Mouse (Mus musculus) forebrain, embryonic 11.5 days (tissue): ENCODE data around the gene Clhc1. TPM values are rescaled to one million over a fixed set of nuclear protein-coding genes. Genes with fewer than 3 reads are reported as not detected.
"Not testable (repeated sequence)": the region's sequence is repeated elsewhere in the genome, so short reads cannot be mapped to it uniquely, and the experiment has no call there.

Experiments
- ATAC-seq: fragments of 200-750 bp; cut with Nextera tagmentation; replicated peaks from 2 replicates; pipeline ENCODE4 v1.8.0; 2017; ENCODE audit warnings: moderate TSS enrichment; ENCODE audit not compliant: low FRiP score
- DNase-seq: peaks from one replicate; pipeline ENCODE4 v3.0.0-alpha.2; 2017; ENCODE audit warnings: low spot score
- H3K27ac ChIP-seq: fragments of 300-500 bp; sonication (generic); 2 replicates; pipeline ENCODE4 v1.5.1; 2014; ENCODE audit warnings: low read depth, low read length
- H3K27me3 ChIP-seq: fragments of 300-500 bp; sonication (generic); 2 replicates; pipeline ENCODE4 v1.6.1; 2014; ENCODE audit warnings: mild to moderate bottlenecking, low read length, mixed read lengths; ENCODE audit not compliant: control insufficient read depth, insufficient read depth
- H3K36me3 ChIP-seq: fragments of 300-500 bp; sonication (generic); 2 replicates; pipeline ENCODE4 v1.6.1; 2014; ENCODE audit warnings: mild to moderate bottlenecking, low read length, moderate library complexity, mixed read lengths; ENCODE audit not compliant: control insufficient read depth, insufficient read depth
- H3K4me1 ChIP-seq: fragments of 300-500 bp; sonication (generic); replicated peaks from 2 replicates; pipeline ENCODE4 v1.6.1; 2014; ENCODE audit warnings: low read length, mixed read lengths; ENCODE audit not compliant: control insufficient read depth, insufficient read depth
- H3K4me2 ChIP-seq: fragments of 300-500 bp; sonication (generic); 2 replicates; pipeline ENCODE4 v1.6.1; 2014; ENCODE audit warnings: low read depth, mild to moderate bottlenecking, low read length, moderate library complexity, mixed read lengths; ENCODE audit not compliant: severe bottlenecking
- H3K4me3 ChIP-seq: fragments of 300-500 bp; sonication (generic); 2 replicates; pipeline ENCODE4 v1.5.1; 2014; ENCODE audit warnings: low read depth, low read length
- H3K9ac ChIP-seq: fragments of 300-500 bp; sonication (generic); 2 replicates; pipeline ENCODE4 v1.6.1; 2014; ENCODE audit warnings: low read length
- H3K9me3 ChIP-seq: fragments of 300-500 bp; sonication (generic); 2 replicates; pipeline ENCODE4 v1.6.1; 2016; ENCODE audit warnings: low read length, mixed read lengths; ENCODE audit not compliant: control insufficient read depth
- WGBS: fragments of 180-500 bp; shearing (Covaris S2); extraction: QIAGEN DNeasy Blood & Tissue Kit; methylation state at CpG from one replicate; pipeline ENCODE4 v1.1.7; 2014; 5-methylcytosine and 5-hydroxymethylcytosine counted together
- polyA plus RNA-seq: library from polyadenylated mRNA; unstranded; fragments of >200 nt; fragmentation: Nextera tagmentation; extraction: Ambion mirVana; gene quantifications from 2 replicates; pipeline ENCODE4 v1.2.1, GENCODE M21; 2014

Gene Clhc1
- polyA plus RNA-seq, 1 experiment from 2014 or later: 0.20 TPM

DNA sequence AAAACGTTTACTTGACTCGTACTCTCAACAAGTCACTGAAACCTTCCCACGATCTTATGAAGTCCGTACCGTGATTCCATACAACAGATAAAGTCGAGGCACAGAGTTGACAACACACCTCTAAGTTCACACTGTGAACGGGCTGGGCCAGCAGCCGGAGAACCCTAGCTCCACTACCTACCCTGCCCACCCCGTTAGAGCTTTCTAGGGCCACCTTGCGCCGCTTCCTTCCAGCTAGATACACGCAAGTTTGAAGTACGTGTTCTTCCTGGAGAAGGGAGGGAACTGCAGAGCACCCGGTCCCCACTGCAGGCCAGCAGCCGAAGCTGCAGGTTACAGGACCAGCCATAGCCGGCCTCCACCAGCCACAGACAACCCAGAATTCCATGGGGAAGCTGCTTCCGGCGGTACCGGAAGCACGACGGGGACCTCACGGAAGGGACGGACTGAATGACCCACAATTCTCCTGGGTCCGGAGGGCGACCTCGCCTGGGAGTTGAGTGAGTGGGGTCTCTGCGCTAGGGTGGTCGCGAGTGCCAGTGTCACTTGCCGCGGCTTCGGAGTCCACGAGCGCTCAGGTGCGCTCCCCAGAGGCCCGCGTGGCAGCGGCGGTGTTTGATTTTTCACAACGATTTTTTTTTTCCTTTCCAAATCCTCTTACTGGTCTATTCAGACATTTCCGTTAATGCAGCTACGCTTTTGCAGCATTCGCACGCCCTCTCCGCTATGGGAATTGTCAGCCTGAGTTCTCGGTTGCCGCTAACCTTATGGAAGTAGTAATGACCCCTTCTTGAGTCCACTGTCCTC, 21.6 kb upstream of the Clhc1 start, which contains the start of gene Mtif2:
Gene Mtif2, plus strand, starts transcription at position 421 of the 807 bp plus-strand sequence.
- WGBS: 2% methylated on average over 47 of the region's 47 CpGs
- peak within 1 kb of the TSS; percentile 86 for H3K9ac ChIP-seq

DNA sequence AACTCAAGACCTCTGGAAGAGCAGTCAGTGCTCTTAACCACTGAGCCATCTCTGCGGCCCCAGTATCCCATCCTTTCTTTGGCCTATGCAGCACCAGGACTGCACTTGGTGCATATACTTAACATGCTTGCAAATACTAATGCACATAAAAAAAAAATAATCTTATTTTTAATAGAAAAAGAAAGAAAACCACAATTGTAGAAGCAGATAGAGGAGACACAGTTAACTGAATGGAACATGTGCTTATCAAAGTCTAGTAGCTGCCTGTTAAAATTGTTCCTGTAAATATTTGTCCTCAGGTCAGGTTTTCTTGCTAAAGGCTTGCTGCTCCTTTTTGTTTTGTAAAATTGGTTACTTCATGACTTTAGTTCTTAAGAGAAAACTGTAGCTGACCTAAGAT, 9.5 kb upstream of the Clhc1 start:
- no peaks in the 10 kb centered on the region for H3K9me3 ChIP-seq
- no peak for ATAC-seq
- H3K36me3 ChIP-seq: peaks cover 8% of the 10 kb centered on the region; the same call in 1 of the 2 replicates

More for the DNA sequence above, 21.6 kb upstream of the Clhc1 start, which contains the start of gene Mtif2:
- peak within 1 kb of the TSS; percentile 79 for H3K4me2 ChIP-seq
- H3K36me3 ChIP-seq: no peaks in the 10 kb centered on the region; the same call in 1 of the 2 replicates
- H3K9me3 ChIP-seq: no peaks in the 10 kb centered on the region
- ATAC-seq: peak; percentile 96
- peak; percentile 90 for DNase-seq
- no peaks in the 10 kb centered on the region for H3K27me3 ChIP-seq
- 0 out of 2 replicates have a peak, but pooled peaks cover 2% of the 10 kb centered on the region for H3K4me1 ChIP-seq
- H3K27ac ChIP-seq: peak within 1 kb of the TSS; percentile 66
- peak within 1 kb of the TSS; percentile 68 for H3K4me3 ChIP-seq

DNA sequence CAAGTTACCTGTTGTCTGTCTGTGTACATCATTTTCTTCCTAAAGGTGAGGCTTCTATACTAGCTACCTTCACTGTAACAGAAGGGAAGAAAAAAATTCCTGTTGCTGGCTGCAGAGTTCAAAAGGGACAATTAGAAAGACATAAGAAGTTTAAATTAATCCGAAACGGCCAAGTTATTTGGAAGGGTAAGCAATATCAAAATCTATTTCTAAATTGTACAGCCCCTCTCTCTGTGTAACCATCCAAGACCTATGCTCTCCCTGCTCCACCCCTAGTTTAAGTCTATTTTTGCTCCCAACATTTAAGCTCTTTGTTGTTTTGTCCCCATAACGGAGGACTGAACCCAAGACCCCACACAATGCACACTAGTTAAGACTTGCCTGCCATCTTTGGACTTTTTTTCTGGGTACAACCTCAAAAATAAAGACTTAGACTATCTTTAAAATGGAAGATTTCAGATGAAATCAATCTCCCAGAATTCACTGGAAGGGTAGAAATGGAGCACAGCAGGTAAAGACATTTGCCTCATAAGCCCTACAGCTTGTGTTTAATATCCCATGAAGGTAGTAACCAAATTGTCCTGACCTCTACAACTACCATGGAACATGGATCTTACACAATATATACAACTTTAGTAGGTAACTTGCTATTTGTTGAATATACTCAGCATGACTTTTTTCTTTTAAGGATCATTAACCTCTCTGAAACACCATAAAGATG, 3.4 kb upstream of the Clhc1 start:
- 81% methylated on average over 3 of the region's 3 CpGs for WGBS
- no peak for DNase-seq
- no peak for ATAC-seq
- Histone ChIP-seq H3K27me3 (no peaks in the 10 kb centered on the region), H3K4me1 (peaks cover 3% of the 10 kb centered on the region; the same call in 1 of the 2 replicates), H3K4me2 (no peak overlapping the region), H3K4me3 (no peak overlapping the region), H3K9ac (no peak overlapping the region), H3K27ac (no peak overlapping the region), H3K36me3 (peaks cover 7% of the 10 kb centered on the region; the same call in 1 of the 2 replicates), H3K9me3 (no peaks in the 10 kb centered on the region)

More for the DNA sequence above, 9.5 kb upstream of the Clhc1 start:
- no peak overlapping the region for H3K4me2 ChIP-seq
- H3K4me1 ChIP-seq: no peaks in the 10 kb centered on the region
- H3K9ac ChIP-seq: no peak overlapping the region
- H3K27me3 ChIP-seq: no peaks in the 10 kb centered on the region
- H3K4me3 ChIP-seq: no peak overlapping the region
- 97% methylated on average over 1 of the region's 1 CpGs for WGBS
- no peak for DNase-seq
- H3K27ac ChIP-seq: no peak overlapping the region

DNA sequence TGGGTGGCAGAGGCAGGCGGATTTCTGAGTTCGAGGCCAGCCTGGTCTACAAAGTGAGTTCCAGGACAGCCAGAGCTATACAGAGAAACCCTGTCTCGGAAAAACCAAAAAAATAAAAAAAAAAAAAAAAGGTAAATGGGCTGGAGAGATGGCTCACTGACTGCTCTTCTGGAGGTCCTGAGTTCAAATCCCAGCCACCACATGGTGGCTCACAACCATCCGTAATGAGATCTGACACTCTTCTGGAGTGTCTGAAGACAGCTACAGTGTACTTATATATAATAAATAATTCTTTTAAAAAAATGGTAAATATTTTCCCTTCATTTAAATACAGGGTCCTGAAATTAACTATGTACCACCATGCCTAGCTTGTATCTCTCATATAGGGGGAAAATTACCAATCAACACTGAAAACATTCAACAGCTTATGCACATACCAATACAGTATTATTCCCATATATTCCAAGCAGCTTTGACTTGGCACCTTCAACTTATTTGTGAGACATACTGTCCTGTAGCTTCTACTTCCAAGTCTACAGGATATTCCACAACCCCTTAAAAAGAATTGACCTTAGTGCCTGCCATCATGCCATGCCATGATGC, 2.5 kb upstream of the Clhc1 start:
- H3K27me3 ChIP-seq, DNase-seq, ATAC-seq, H3K36me3 ChIP-seq, H3K4me3 ChIP-seq, H3K9me3 ChIP-seq, H3K4me1 ChIP-seq, H3K9ac ChIP-seq, H3K4me2 ChIP-seq, H3K27ac ChIP-seq: not testable (repeated sequence)
- 85% methylated on average over 4 of the region's 4 CpGs for WGBS

DNA sequence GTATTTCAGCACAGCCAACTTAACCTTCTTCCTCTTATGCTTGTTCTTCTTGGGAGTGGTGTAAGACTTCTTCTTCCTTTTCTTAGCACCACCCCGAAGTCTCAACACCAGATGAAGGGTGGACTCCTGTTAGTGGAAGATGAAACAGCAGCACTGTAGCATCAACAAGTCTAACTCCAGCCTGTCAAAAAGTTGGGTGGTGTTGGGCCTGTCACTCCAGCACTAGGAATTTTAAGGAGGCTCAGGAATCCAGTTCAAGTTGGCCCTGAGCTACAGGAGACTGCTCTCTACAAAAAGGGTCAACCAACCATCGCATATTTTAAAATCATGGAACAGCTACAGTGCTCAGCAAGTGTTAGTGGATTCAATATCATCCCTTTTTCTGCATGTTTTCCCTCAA, 1.5 kb upstream of the Clhc1 start:
- DNase-seq, H3K9me3 ChIP-seq, H3K27me3 ChIP-seq, H3K36me3 ChIP-seq, ATAC-seq, H3K4me1 ChIP-seq, H3K27ac ChIP-seq, H3K9ac ChIP-seq: not testable (repeated sequence)
- peak overlapping the region; percentile 64 for H3K4me3 ChIP-seq
- WGBS: 97% methylated on average over 2 of the region's 2 CpGs
- peak overlapping the region; percentile 58 for H3K4me2 ChIP-seq

DNA sequence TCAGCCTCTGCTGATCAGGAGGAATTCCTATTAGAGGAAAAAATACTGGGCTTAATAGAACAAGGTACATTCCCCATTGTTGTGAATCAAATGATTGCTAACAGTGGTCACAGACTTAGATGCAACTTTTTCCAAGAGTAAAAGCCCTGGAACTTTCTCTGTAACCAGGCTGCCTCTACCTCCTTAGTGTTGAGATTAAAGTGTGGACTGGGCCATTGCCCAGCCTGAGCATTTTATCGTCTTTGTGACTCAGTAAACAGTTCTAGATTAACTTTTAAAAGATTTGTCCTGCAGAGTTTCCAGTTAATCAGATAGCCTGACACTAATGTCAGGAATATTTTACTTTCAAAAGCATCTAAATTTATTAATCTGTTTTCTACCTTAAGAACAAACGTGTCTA, 988 bp upstream of the Clhc1 start:
- Histone ChIP-seq H3K27me3 (no peaks in the 10 kb centered on the region), H3K4me3 (peak overlapping the region; percentile 64), H3K27ac (no peak overlapping the region), H3K36me3 (peaks cover 5% of the 10 kb centered on the region; the same call in 1 of the 2 replicates), H3K4me2 (peak overlapping the region; percentile 58), H3K9ac (peak overlapping the region; percentile 94), H3K4me1 (peaks cover 3% of the 10 kb centered on the region; the same call in 1 of the 2 replicates), H3K9me3 (no peaks in the 10 kb centered on the region)
- WGBS: 23% methylated on average over 2 of the region's 2 CpGs
- ATAC-seq (no peak), DNase-seq (no peak)

DNA sequence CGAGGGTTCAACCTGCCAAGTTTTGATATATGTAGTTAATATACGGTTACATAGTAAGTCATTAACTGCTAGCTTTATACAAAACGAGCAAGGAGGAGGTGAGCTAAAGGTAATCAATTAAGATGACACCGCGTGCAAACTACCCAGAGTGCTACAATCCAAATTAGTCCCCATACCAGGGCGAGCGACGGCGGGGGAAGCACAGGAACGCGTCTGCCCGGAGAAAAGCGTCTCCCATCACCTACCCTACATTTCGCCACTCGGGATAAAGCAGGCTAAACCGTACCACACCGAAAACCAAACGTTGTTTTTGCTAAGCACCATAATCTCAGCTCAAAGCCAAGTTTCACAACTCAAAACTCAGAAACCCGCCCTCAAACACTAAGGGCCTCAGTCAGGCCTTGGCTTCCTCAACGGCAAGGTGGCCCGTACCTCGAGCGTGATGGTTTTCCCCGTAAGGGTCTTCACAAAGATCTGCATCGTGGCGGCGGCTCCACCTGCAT, 450 bp upstream of the Clhc1 start:
- Histone ChIP-seq H3K9me3 (no peaks in the 10 kb centered on the region), H3K27ac (peak overlapping the region; percentile 34; the same call in 1 of the 2 replicates), H3K4me1 (peaks cover 3% of the 10 kb centered on the region; the same call in 1 of the 2 replicates), H3K4me2 (peak overlapping the region; percentile 58), H3K27me3 (no peaks in the 10 kb centered on the region), H3K4me3 (peak overlapping the region; percentile 64), H3K36me3 (peaks cover 5% of the 10 kb centered on the region; the same call in 1 of the 2 replicates), H3K9ac (peak overlapping the region; percentile 94)
- DNase-seq (no peak), ATAC-seq (peak; percentile 10)
- WGBS: under 1% methylated on average over 27 of the region's 27 CpGs
